Mouse (Mus musculus): ENCODE measurements around the gene Slc25a1. TPM values are rescaled to one million over a fixed set of nuclear protein-coding genes. Genes with fewer than 3 reads are reported as not detected.

Gene Slc25a1
- polyA plus RNA-seq, 1 experiment from 2014 or later = 37.8 TPM

DNA sequence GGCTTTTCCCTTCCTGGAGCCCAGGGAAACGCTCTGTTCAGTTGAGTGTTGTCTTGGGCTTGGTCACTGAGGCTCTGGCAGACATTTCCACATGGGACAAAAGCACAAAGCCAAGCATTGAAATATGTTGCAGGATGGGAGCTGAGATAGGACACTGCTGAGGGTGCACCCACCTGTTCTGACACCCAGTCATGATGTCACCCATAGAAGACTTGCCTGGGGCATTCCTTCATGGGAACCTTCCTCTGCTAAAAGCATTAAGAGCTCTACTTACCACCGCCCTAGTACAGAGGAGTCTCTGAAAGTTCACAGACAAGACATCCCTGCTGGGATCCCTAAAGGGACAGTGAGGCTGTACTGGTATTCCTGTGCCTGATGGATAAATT is 37.7 kb downstream of the Slc25a1 start:
- H3K27me3 ChIP-seq (replicated peaks) = no peaks in the 10 kb centered on the region

DNA sequence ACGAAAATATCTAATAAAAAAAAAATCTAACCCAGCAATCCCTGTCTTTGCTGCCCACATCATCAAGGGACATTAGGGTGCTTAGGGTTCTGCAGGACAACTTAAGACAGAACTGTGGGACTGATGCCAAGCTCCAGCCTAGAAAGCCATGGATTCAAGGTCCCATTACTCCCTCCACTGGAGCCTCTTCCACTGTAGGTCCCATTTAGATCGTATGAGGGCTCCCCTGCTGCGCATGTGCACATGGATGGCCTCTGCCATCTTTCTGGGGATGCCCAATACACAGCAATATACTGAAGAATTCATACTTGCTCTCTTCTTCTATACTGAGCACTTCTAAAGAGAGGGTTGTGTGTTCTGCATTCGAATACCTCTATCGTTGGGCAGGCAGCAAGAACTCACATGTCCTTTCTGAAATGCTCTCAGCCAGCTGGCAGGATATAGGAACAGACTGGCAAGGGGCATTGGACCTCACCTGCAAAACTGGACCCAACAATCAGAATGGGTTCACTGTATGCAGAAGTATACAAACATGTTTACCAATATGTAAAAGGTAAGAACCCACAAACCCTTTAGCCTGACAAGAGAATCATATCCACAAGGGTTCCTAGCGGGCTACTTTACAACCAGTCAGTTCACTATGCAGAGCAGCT is 38.2 kb downstream of the Slc25a1 start:
- Histone ChIP-seq H3K9ac (no peak overlapping the region), H3K4me2 (peak overlapping the region; percentile 77), H3K4me3 (peak overlapping the region; percentile 67), H3K9me3 (replicated peaks) (no peaks in the 10 kb centered on the region), H3K27me3 (replicated peaks) (no peaks in the 10 kb centered on the region), H3K36me3 (peaks cover 9% of the 10 kb centered on the region), H3K27ac (ENCODE audit: poor library complexity, severe bottlenecking) (no peak overlapping the region), H3K4me1 (replicated peaks) (peaks cover 20% of the 10 kb centered on the region)
- WGBS = 78% methylated on average over 6 of the region's 6 CpGs
- ATAC-seq (ENCODE audit: insufficient number of reproducible peaks, low FRiP score) = no peak

More for the DNA sequence above, 37.7 kb downstream of the Slc25a1 start:
- Histone ChIP-seq H3K27ac (ENCODE audit: poor library complexity, severe bottlenecking) (no peak overlapping the region), H3K4me1 (replicated peaks) (peaks cover 20% of the 10 kb centered on the region), H3K4me2 (peak overlapping the region; percentile 77), H3K36me3 (peaks cover 5% of the 10 kb centered on the region), H3K9me3 (replicated peaks) (no peaks in the 10 kb centered on the region), H3K4me3 (peak overlapping the region; percentile 67), H3K9ac (peak overlapping the region; percentile 94)
- no peak for ATAC-seq (ENCODE audit: insufficient number of reproducible peaks, low FRiP score)
- WGBS = 47% methylated on average over 2 of the region's 2 CpGs

DNA sequence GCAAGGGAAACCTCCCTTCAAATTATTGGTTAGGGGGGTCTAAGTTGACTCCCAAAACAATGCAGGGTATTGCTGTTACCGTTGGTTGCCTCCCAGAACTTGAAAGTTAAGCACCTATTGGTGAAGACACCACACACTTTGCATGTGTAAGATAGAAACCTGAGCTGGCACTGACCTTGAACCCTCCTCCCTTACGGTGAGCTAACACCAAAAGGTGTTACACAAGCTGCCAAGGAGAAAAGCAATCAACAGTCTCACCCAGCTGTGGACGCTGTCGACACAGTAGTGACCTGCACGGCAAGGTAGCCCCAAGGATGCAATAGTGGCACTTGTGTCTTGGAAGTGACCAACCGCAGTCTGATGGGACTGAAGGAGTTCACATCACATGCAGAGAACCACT is 43.9 kb downstream of the Slc25a1 start:
- ATAC-seq (ENCODE audit: insufficient number of reproducible peaks, low FRiP score) = no peak
- Histone ChIP-seq H3K36me3 (0 out of 2 replicates have a peak, but pooled peaks cover 4% of the 10 kb centered on the region), H3K9ac (no peak overlapping the region), H3K9me3 (replicated peaks) (no peaks in the 10 kb centered on the region), H3K27me3 (replicated peaks) (no peaks in the 10 kb centered on the region), H3K4me3 (no peak overlapping the region), H3K27ac (ENCODE audit: poor library complexity, severe bottlenecking) (no peak overlapping the region), H3K4me1 (replicated peaks) (peaks cover 28% of the 10 kb centered on the region), H3K4me2 (no peak overlapping the region)
- WGBS = 54% methylated on average over 6 of the region's 6 CpGs

DNA sequence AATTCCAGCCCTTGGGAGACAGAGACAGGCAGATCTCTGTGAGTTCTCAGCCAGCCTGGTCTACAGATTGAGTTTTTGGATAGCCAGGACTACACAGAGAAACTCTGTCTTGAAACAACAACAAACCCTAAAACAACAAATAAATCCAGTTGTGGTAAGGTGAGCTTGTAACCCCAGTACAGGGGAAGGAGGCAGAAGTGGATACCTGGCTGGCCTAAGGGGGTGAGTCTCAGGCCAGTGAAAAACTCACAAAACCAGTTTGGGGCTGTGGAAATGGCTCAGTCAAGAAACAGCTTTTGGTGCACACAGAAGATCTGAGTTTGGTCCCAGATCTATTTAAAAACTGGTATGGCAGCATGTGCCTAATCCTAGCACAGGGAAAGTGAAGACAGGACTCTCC is 45.8 kb downstream of the Slc25a1 start:
- H3K36me3 ChIP-seq = peaks cover 8% of the 10 kb centered on the region; the same call in 1 of the 2 replicates

DNA sequence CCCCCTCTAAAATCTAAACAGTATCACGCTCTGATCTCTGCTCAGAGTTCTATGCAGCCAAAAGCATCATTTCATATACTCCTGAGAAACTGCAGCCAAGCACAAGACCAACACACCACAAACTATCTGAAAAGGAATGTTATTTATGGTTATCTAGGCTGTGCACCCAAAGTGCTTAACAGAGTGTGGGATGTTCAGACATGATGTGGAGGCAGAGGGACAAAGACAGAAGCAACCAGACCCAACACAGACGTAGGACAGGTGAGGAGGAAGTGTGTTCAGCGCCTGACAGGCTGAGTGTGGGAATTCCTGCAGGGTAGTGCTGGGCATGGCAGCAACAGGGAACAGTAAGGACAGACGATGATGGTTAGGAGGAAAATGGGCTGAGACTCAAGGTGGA is 48.4 kb downstream of the Slc25a1 start:
- Histone ChIP-seq H3K27ac (ENCODE audit: poor library complexity, severe bottlenecking) (no peak overlapping the region), H3K9ac (no peak overlapping the region), H3K4me1 (replicated peaks) (peaks cover 45% of the 10 kb centered on the region), H3K4me3 (no peak overlapping the region), H3K9me3 (replicated peaks) (no peaks in the 10 kb centered on the region), H3K4me2 (no peak overlapping the region), H3K36me3 (peaks cover 7% of the 10 kb centered on the region; the same call in 1 of the 2 replicates), H3K27me3 (replicated peaks) (no peaks in the 10 kb centered on the region)
- 84% methylated on average over 4 of the region's 4 CpGs for WGBS
- no peak for ATAC-seq (ENCODE audit: insufficient number of reproducible peaks, low FRiP score)

More for the DNA sequence above, 45.8 kb downstream of the Slc25a1 start:
- Histone ChIP-seq H3K4me3 (no peak overlapping the region), H3K9ac (no peak overlapping the region), H3K27me3 (replicated peaks) (no peaks in the 10 kb centered on the region), H3K4me1 (replicated peaks) (peaks cover 34% of the 10 kb centered on the region), H3K27ac (ENCODE audit: poor library complexity, severe bottlenecking) (no peak overlapping the region), H3K4me2 (no peak overlapping the region), H3K9me3 (replicated peaks) (no peaks in the 10 kb centered on the region)
- ATAC-seq (ENCODE audit: insufficient number of reproducible peaks, low FRiP score) = no peak

DNA sequence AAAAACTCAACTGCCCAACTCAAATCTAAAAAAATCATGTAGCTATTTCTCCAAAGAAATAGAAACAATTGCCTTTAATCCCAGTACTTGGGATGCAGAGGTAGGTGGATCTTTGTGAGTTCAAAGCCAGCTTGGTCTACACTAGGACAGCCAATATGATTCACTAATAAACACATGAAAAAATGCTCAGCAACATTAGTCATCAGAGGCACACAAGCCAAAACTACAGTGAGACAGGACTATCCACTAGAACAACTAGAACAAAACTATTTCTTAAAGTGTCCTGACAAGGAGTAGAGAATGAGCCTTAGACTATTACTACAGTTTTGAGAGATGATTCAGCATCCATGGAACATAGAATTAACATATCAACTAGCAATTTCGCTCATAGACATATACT is 51.9 kb downstream of the Slc25a1 start:
- no peak overlapping the region for H3K4me2 ChIP-seq
- WGBS = 86% methylated on average over 1 of the region's 1 CpGs
- H3K9ac ChIP-seq = no peak overlapping the region
- peaks cover 16% of the 10 kb centered on the region for H3K36me3 ChIP-seq
- ATAC-seq (ENCODE audit: insufficient number of reproducible peaks, low FRiP score) = no peak
- no peak overlapping the region for H3K4me3 ChIP-seq
- no peaks in the 10 kb centered on the region for H3K27me3 ChIP-seq (replicated peaks)
- H3K4me1 ChIP-seq (replicated peaks) = peaks cover 58% of the 10 kb centered on the region
- no peak overlapping the region for H3K27ac ChIP-seq (ENCODE audit: poor library complexity, severe bottlenecking)
- no peaks in the 10 kb centered on the region for H3K9me3 ChIP-seq (replicated peaks)

Other genes with a start within 250 kb of the Slc25a1 start
- gene Med15, start 195.3 kb downstream of the Slc25a1 start, polyA plus RNA-seq (2016; fragmentation: Nextera tagmentation; extraction: Ambion mirVana) = 36.9 and 39.9 TPM in 2 replicates
- 42.7 and 44.4 TPM in 2 replicates for gene Klhl22, start 168.6 kb downstream of the Slc25a1 start, polyA plus RNA-seq (2016; fragmentation: Nextera tagmentation; extraction: Ambion mirVana)
- 15.8 and 17.4 TPM in 2 replicates for gene Scarf2, start 130.9 kb downstream of the Slc25a1 start, polyA plus RNA-seq (2016; fragmentation: Nextera tagmentation; extraction: Ambion mirVana)
- not detected in 2 replicates for gene B830017H08Rik, start 95.1 kb downstream of the Slc25a1 start, polyA plus RNA-seq (2016; fragmentation: Nextera tagmentation; extraction: Ambion mirVana)
- 1.5 and 1.7 TPM in 2 replicates for gene Car15, start 89.9 kb downstream of the Slc25a1 start, polyA plus RNA-seq (2016; fragmentation: Nextera tagmentation; extraction: Ambion mirVana)
- gene Gm20518, start 36.5 kb downstream of the Slc25a1 start, polyA plus RNA-seq (2016; fragmentation: Nextera tagmentation; extraction: Ambion mirVana) = 0.19 and 0.32 TPM in 2 replicates
- gene Tssk1, start 34.0 kb downstream of the Slc25a1 start, polyA plus RNA-seq (2016; fragmentation: Nextera tagmentation; extraction: Ambion mirVana) = 0.04 and 0.05 TPM in 2 replicates
- 54.5 and 56.8 TPM in 2 replicates for gene Dgcr2, start 29.7 kb downstream of the Slc25a1 start, polyA plus RNA-seq (2016; fragmentation: Nextera tagmentation; extraction: Ambion mirVana)
- gene Tssk2, start 29.6 kb downstream of the Slc25a1 start, polyA plus RNA-seq (2016; fragmentation: Nextera tagmentation; extraction: Ambion mirVana) = not detected in 2 replicates
- gene Ess2, start 16.9 kb downstream of the Slc25a1 start, polyA plus RNA-seq (2016; fragmentation: Nextera tagmentation; extraction: Ambion mirVana) = 30.2 and 31.6 TPM in 2 replicates
- gene Gsc2, start 13.2 kb downstream of the Slc25a1 start, polyA plus RNA-seq (2016; fragmentation: Nextera tagmentation; extraction: Ambion mirVana) = not detected in 2 replicates
- gene Vpreb2, start 52.2 kb upstream of the Slc25a1 start, polyA plus RNA-seq (2016; fragmentation: Nextera tagmentation; extraction: Ambion mirVana) = not detected in 2 replicates
- 56.7 and 59.2 TPM in 2 replicates for gene Dgcr6, start 124.6 kb upstream of the Slc25a1 start, polyA plus RNA-seq (2016; fragmentation: Nextera tagmentation; extraction: Ambion mirVana)
- gene Prodh, start 162.0 kb upstream of the Slc25a1 start, polyA plus RNA-seq (2016; fragmentation: Nextera tagmentation; extraction: Ambion mirVana) = 7.8 and 8.7 TPM in 2 replicates
- 0.40 and 0.44 TPM in 2 replicates for gene Rtn4r, start 199.4 kb upstream of the Slc25a1 start, polyA plus RNA-seq (2016; fragmentation: Nextera tagmentation; extraction: Ambion mirVana)